Mouse (Mus musculus): ENCODE data around the gene Kcna2.
A peak's percentile ranks its signal among the peaks of the same experiment; 100 is the strongest.

- TF ChIP-seq CTCF (conservative IDR thresholded peaks at IDR 0.05 in 1 of 2, IDR thresholded peaks at IDR 0.05 in 1 of 2; ENCODE audit: low read depth in 2 of 2, low read length in 2 of 2) (no peak), UBTF (IDR thresholded peaks at IDR 0.05; ENCODE audit: low read depth, low read length) (no peak), CHD1 (IDR thresholded peaks at IDR 0.05; ENCODE audit: low read depth, low read length) (no peak), GABPA (IDR thresholded peaks at IDR 0.05; ENCODE audit: insufficient replicate concordance, low read depth, low read length) (no peak), JUN (IDR thresholded peaks at IDR 0.05; ENCODE audit: insufficient read depth, low read depth, low read length) (no peak), IRF4 (IDR thresholded peaks at IDR 0.05; ENCODE audit: low read depth, low read length) (peak; percentile 61), ELF1 (IDR thresholded peaks at IDR 0.05; ENCODE audit: low read depth, low read length) (no peak)
Measured at GRCm38 (mm10) chr3:107134457-107134856, 33.5 kb downstream of the Kcna2 start.

All from CH12.LX (cell line).